Mouse (Mus musculus) hindbrain, embryonic 12.5 days (tissue): ENCODE measurements around the gene Apbb2. TPM values are rescaled to one million over a fixed set of nuclear protein-coding genes. Genes with fewer than 3 reads are reported as not detected.

ENCODE experiments used
- ATAC-seq: fragments of 200-750 bp; cut with Nextera tagmentation; 2 replicates; pipeline ENCODE4 v1.8.0; 2017; ENCODE audit warnings: moderate TSS enrichment; ENCODE audit not compliant: low FRiP score
- H3K27ac ChIP-seq: fragments of 300-500 bp; sonication (generic); 2 replicates; pipeline ENCODE4 v1.5.1; 2016; ENCODE audit warnings: mild to moderate bottlenecking
- H3K27me3 ChIP-seq: fragments of 300-500 bp; sonication (generic); 2 replicates; pipeline ENCODE4 v1.6.1; 2016; ENCODE audit warnings: mild to moderate bottlenecking
- H3K36me3 ChIP-seq: fragments of 300-500 bp; sonication (generic); 2 replicates; pipeline ENCODE4 v1.6.1; 2016; ENCODE audit warnings: mild to moderate bottlenecking
- H3K4me1 ChIP-seq: fragments of 300-500 bp; sonication (generic); 2 replicates; pipeline ENCODE4 v1.6.1; 2016
- H3K4me2 ChIP-seq: fragments of 300-500 bp; sonication (generic); replicated peaks from 2 replicates; pipeline ENCODE4 v1.6.1; 2016; ENCODE audit warnings: mild to moderate bottlenecking
- H3K4me3 ChIP-seq: fragments of 300-500 bp; sonication (generic); 2 replicates; pipeline ENCODE4 v1.5.1; 2016; ENCODE audit warnings: mild to moderate bottlenecking
- H3K9ac ChIP-seq: fragments of 300-500 bp; sonication (generic); 2 replicates; pipeline ENCODE4 v1.6.1; 2016; ENCODE audit warnings: mild to moderate bottlenecking, moderate library complexity
- H3K9me3 ChIP-seq: fragments of 300-500 bp; sonication (generic); replicated peaks from 2 replicates; pipeline ENCODE4 v1.6.1; 2016; ENCODE audit warnings: mild to moderate bottlenecking
- WGBS: fragments of 180-500 bp; shearing (Covaris S2); methylation state at CpG from one replicate; pipeline ENCODE4 v1.1.7; 2016; 5-methylcytosine and 5-hydroxymethylcytosine counted together
- polyA plus RNA-seq: library from polyadenylated mRNA; unstranded; fragments of >200 nt; fragmentation: Nextera tagmentation; extraction: Ambion mirVana; gene quantifications from 2 replicates; pipeline ENCODE4 v1.2.1, GENCODE M21; 2016

Apbb2 gene
- polyA plus RNA-seq, 1 experiment from 2014 or later = 82.4 TPM

GRCm38 (mm10) chr5:66512519-66512918 is 106.1 kb downstream of the Apbb2 start:
- H3K4me3 ChIP-seq = no peak overlapping the region
- no peak overlapping the region for H3K4me2 ChIP-seq
- H3K4me1 ChIP-seq = peaks cover 2% of the 10 kb centered on the region; the same call in 1 of the 2 replicates
- no peak overlapping the region for H3K27ac ChIP-seq
- no peak for ATAC-seq
- 91% methylated on average over 7 of the region's 7 CpGs for WGBS
- no peaks in the 10 kb centered on the region for H3K27me3 ChIP-seq
- no peak overlapping the region for H3K9ac ChIP-seq
- H3K9me3 ChIP-seq = no peaks in the 10 kb centered on the region
- H3K36me3 ChIP-seq = no peaks in the 10 kb centered on the region

- no peak overlapping the region for H3K4me2 ChIP-seq
- no peaks in the 10 kb centered on the region for H3K27me3 ChIP-seq
- H3K27ac ChIP-seq = no peak overlapping the region
- H3K4me1 ChIP-seq = no peaks in the 10 kb centered on the region
- no peaks in the 10 kb centered on the region for H3K9me3 ChIP-seq
- H3K9ac ChIP-seq = no peak overlapping the region
- no peaks in the 10 kb centered on the region for H3K36me3 ChIP-seq
- no peak overlapping the region for H3K4me3 ChIP-seq
- WGBS = 88% methylated on average over 5 of the region's 7 CpGs
- ATAC-seq = no peak
Measured at GRCm38 (mm10) chr5:66510716-66511115, 107.9 kb downstream of the Apbb2 start.

- no peak overlapping the region for H3K9ac ChIP-seq
- H3K27me3 ChIP-seq = no peaks in the 10 kb centered on the region
- ATAC-seq = no peak
- H3K4me1 ChIP-seq = 0 out of 2 replicates have a peak, but pooled peaks cover 7% of the 10 kb centered on the region
- no peaks in the 10 kb centered on the region for H3K36me3 ChIP-seq
- no peak overlapping the region for H3K4me2 ChIP-seq
- 79% methylated on average over 5 of the region's 5 CpGs for WGBS
- H3K9me3 ChIP-seq = no peaks in the 10 kb centered on the region
- no peak overlapping the region for H3K4me3 ChIP-seq
- no peak overlapping the region for H3K27ac ChIP-seq
Measured at GRCm38 (mm10) chr5:66509151-66509550, 109.4 kb downstream of the Apbb2 start.

GRCm38 (mm10) chr5:66505578-66505977 is 113.0 kb downstream of the Apbb2 start:
- H3K9ac ChIP-seq = no peak overlapping the region
- WGBS = 88% methylated on average over 3 of the region's 3 CpGs

DNA sequence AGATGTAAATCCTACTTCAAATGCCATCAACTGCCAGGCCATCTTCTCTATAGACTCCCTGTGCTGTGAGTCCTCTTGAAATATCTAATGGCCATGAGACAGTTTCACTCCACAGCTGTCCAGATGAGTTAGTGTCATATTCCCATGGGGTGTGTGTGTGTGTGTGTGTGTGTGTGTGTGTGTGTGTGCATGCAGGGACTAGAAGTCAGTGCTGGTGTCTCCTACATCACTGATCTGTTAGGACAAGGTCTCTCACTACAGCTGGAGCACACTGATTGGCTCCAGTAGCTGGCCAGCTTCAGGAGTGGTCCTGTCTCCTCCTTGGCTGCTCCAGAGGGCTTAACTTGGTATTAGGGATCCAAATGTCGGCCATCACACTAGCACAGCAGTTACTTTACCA is 113.5 kb downstream of the Apbb2 start:
- H3K27ac ChIP-seq = no peak overlapping the region
- no peak for ATAC-seq
- 68% methylated on average over 1 of the region's 1 CpGs for WGBS

More at GRCm38 (mm10) chr5:66505578-66505977, 113.0 kb downstream of the Apbb2 start:
- Histone ChIP-seq H3K36me3 (no peaks in the 10 kb centered on the region), H3K9me3 (no peaks in the 10 kb centered on the region), H3K4me2 (no peak overlapping the region), H3K27me3 (no peaks in the 10 kb centered on the region), H3K4me3 (no peak overlapping the region), H3K4me1 (peaks cover 17% of the 10 kb centered on the region; the same call in 1 of the 2 replicates), H3K27ac (no peak overlapping the region)
- ATAC-seq = no peak

GRCm38 (mm10) chr5:66504434-66504747 is 114.2 kb downstream of the Apbb2 start:
- H3K4me3 ChIP-seq = no peak overlapping the region
- WGBS = 72% methylated on average over 6 of the region's 6 CpGs
- H3K4me1 ChIP-seq = peaks cover 17% of the 10 kb centered on the region; the same call in 1 of the 2 replicates
- ATAC-seq = no peak
- no peak overlapping the region for H3K27ac ChIP-seq
- no peaks in the 10 kb centered on the region for H3K36me3 ChIP-seq
- no peak overlapping the region for H3K9ac ChIP-seq
- no peaks in the 10 kb centered on the region for H3K9me3 ChIP-seq
- no peaks in the 10 kb centered on the region for H3K27me3 ChIP-seq
- no peak overlapping the region for H3K4me2 ChIP-seq

More for the DNA sequence above, 113.5 kb downstream of the Apbb2 start:
- no peak overlapping the region for H3K9ac ChIP-seq
- no peak overlapping the region for H3K4me3 ChIP-seq
- H3K36me3 ChIP-seq = no peaks in the 10 kb centered on the region
- no peaks in the 10 kb centered on the region for H3K27me3 ChIP-seq
- H3K4me2 ChIP-seq = no peak overlapping the region
- H3K4me1 ChIP-seq = peaks cover 17% of the 10 kb centered on the region; the same call in 1 of the 2 replicates
- H3K9me3 ChIP-seq = no peaks in the 10 kb centered on the region

- Histone ChIP-seq H3K4me3 (no peak overlapping the region), H3K9me3 (no peaks in the 10 kb centered on the region), H3K36me3 (no peaks in the 10 kb centered on the region), H3K4me2 (no peak overlapping the region), H3K27ac (no peak overlapping the region), H3K4me1 (peaks cover 17% of the 10 kb centered on the region; the same call in 1 of the 2 replicates), H3K9ac (no peak overlapping the region), H3K27me3 (no peaks in the 10 kb centered on the region)
- ATAC-seq = no peak; the same call in 1 of the 2 replicates
- 57% methylated on average over 17 of the region's 17 CpGs for WGBS
Measured at GRCm38 (mm10) chr5:66503557-66504433, 114.8 kb downstream of the Apbb2 start.

DNA sequence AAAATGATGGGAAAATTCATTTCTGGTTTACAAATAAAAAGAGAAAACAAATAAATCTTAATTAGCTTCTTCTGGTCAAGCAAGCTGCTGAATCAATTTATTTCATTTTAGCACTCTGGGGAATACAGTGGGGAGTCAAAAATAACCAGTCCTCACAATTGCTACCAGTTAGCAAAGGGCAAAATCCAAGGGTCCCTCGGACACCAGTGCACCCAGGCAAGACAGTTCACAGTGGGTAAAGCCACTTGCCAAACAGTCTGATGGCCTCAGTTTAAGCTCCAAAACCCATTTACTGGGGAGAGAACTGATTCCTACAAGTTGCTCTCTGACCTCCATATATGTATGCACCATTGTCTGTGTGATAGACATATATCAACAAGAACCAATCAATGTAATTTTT is 115.6 kb downstream of the Apbb2 start:
- Histone ChIP-seq H3K4me2 (no peak overlapping the region), H3K36me3 (no peaks in the 10 kb centered on the region), H3K4me3 (no peak overlapping the region), H3K27me3 (no peaks in the 10 kb centered on the region), H3K27ac (no peak overlapping the region), H3K4me1 (peaks cover 18% of the 10 kb centered on the region), H3K9ac (no peak overlapping the region), H3K9me3 (no peaks in the 10 kb centered on the region)
- 81% methylated on average over 1 of the region's 1 CpGs for whole genome bisulfite sequencing
- ATAC-seq = no peak

GRCm38 (mm10) chr5:66499621-66500020 is 119.0 kb downstream of the Apbb2 start:
- WGBS = 96% methylated on average over 7 of the region's 7 CpGs
- no peak overlapping the region for H3K9ac ChIP-seq
- H3K27ac ChIP-seq = no peak overlapping the region
- no peak for ATAC-seq
- peaks cover 26% of the 10 kb centered on the region for H3K4me1 ChIP-seq
- no peaks in the 10 kb centered on the region for H3K36me3 ChIP-seq
- no peak overlapping the region for H3K4me3 ChIP-seq
- no peaks in the 10 kb centered on the region for H3K9me3 ChIP-seq
- H3K27me3 ChIP-seq = no peaks in the 10 kb centered on the region
- no peak overlapping the region for H3K4me2 ChIP-seq

DNA sequence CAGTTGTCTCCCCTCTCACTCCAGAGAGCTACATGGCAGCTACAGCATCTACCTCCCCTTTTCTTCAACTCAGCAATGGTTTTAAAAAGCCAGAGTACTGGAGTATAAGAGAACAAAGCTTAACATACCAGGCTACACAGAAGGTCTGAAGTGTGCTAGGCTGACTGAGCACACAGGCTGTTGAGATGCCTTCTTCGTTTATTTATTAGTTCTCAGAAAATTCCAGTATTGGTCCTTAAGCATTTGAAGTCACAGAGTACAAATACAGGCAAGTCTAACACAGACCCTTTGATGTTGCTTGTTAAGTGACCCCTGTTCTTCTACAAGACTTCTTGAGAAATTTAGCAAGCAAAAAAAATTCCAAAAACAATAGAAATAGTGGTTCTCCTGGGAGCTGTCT is 120.4 kb downstream of the Apbb2 start:
- no peaks in the 10 kb centered on the region for H3K36me3 ChIP-seq
- no peak overlapping the region for H3K9ac ChIP-seq
- H3K27ac ChIP-seq = peak overlapping the region; percentile 45; the same call in 1 of the 2 replicates
- no peak overlapping the region for H3K4me3 ChIP-seq
- H3K27me3 ChIP-seq = no peaks in the 10 kb centered on the region
- H3K4me1 ChIP-seq = peaks cover 19% of the 10 kb centered on the region
- no peak overlapping the region for H3K4me2 ChIP-seq
- WGBS = 83% methylated on average over 1 of the region's 1 CpGs
- ATAC-seq = no peak
- no peaks in the 10 kb centered on the region for H3K9me3 ChIP-seq

GRCm38 (mm10) chr5:66497479-66498087 is 121.0 kb downstream of the Apbb2 start:
- H3K4me1 ChIP-seq = peaks cover 22% of the 10 kb centered on the region
- ATAC-seq = 0 out of 2 replicates have a peak, but pooled peaks have one; percentile 27
- H3K9me3 ChIP-seq = no peaks in the 10 kb centered on the region
- no peak overlapping the region for H3K9ac ChIP-seq
- no peaks in the 10 kb centered on the region for H3K27me3 ChIP-seq
- no peak overlapping the region for H3K4me2 ChIP-seq
- no peaks in the 10 kb centered on the region for H3K36me3 ChIP-seq
- WGBS = 46% methylated on average over 14 of the region's 14 CpGs
- H3K27ac ChIP-seq = peak overlapping the region; percentile 45
- H3K4me3 ChIP-seq = no peak overlapping the region

- Histone ChIP-seq H3K36me3 (no peaks in the 10 kb centered on the region), H3K4me2 (no peak overlapping the region), H3K9ac (no peak overlapping the region), H3K27me3 (no peaks in the 10 kb centered on the region), H3K27ac (no peak overlapping the region), H3K9me3 (no peaks in the 10 kb centered on the region), H3K4me3 (no peak overlapping the region), H3K4me1 (peaks cover 27% of the 10 kb centered on the region)
- ATAC-seq = no peak
- WGBS = 66% methylated on average over 4 of the region's 4 CpGs
Measured at GRCm38 (mm10) chr5:66496881-66497360, 121.7 kb downstream of the Apbb2 start.
